Mouse (Mus musculus): ENCODE measurements around the gene Ankrd9. TPM values are rescaled to one million over a fixed set of nuclear protein-coding genes. Genes with fewer than 3 reads are reported as not detected.

The Ankrd9 gene
- polyA plus RNA-seq, 1 experiment: 21.0 TPM

- DNase-seq (ENCODE audit: low read depth in 1 of 2, low spot score in 2 of 2): no peak
- no peak for TF ChIP-seq CTCF (IDR thresholded peaks at IDR 0.05; ENCODE audit: extremely low read depth, insufficient read depth, insufficient read length, insufficient replicate concordance)
- TF ChIP-seq POLR2A (IDR thresholded peaks at IDR 0.05; ENCODE audit: low read depth, low read length): no peak
- 96% methylated on average over 7 of the region's 7 CpGs for WGBS
- no peaks in the 10 kb centered on the region for H3K36me3 ChIP-seq (ENCODE audit: control insufficient read depth, insufficient read depth, low read length)
- H3K4me1 ChIP-seq (ENCODE audit: control insufficient read depth, insufficient read depth, insufficient read length): peaks cover 2% of the 10 kb centered on the region; the same call in 1 of the 2 replicates
- no peak overlapping the region for H3K4me3 ChIP-seq (ENCODE audit: extremely low read depth, insufficient read depth, insufficient read length)
- H3K27me3 ChIP-seq (ENCODE audit: control insufficient read depth, insufficient read depth, low read length): no peaks in the 10 kb centered on the region
- H3K27ac ChIP-seq (ENCODE audit: insufficient read depth, low read length): no peak overlapping the region
These were observed 11.7 kb upstream of the Ankrd9 start for GRCm38 (mm10) chr12:110990500-110990899.

DNA sequence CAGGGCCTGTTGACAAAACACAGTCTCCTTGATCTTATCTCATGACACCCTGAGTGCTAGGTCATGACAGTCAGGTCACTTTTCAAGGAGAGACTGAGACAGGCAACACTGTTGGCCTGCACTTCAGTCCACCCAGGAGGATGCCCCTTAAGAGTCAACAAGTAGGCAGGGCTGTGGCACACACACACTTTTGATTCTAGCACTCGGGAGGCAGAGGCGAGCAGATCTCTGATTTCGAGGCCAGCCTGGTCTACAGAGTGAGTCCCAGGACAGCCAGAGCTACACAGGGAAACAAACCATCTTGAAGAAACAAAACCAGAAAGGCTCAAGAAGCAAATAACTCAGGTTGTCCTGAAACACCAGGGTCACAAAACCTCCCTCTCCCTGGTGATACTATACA lies 10.6 kb upstream of the Ankrd9 start:
- TF ChIP-seq CTCF (IDR thresholded peaks at IDR 0.05; ENCODE audit: extremely low read depth, insufficient read depth, insufficient read length, insufficient replicate concordance) (no peak), POLR2A (IDR thresholded peaks at IDR 0.05; ENCODE audit: low read depth, low read length) (no peak)
- 81% methylated on average over 3 of the region's 3 CpGs for WGBS
- no peak overlapping the region for H3K27ac ChIP-seq (ENCODE audit: insufficient read depth, low read length)

GRCm38 (mm10) chr12:110986536-110987425 lies 7.9 kb upstream of the Ankrd9 start:
- Histone ChIP-seq H3K36me3 (ENCODE audit: control insufficient read depth, insufficient read depth, low read length) (no peaks in the 10 kb centered on the region), H3K4me1 (ENCODE audit: control insufficient read depth, insufficient read depth, insufficient read length) (peaks cover 16% of the 10 kb centered on the region; the same call in 1 of the 2 replicates), H3K27ac (ENCODE audit: insufficient read depth, low read length) (no peak overlapping the region), H3K27me3 (ENCODE audit: control insufficient read depth, insufficient read depth, low read length) (no peaks in the 10 kb centered on the region), H3K4me3 (ENCODE audit: extremely low read depth, insufficient read depth, insufficient read length) (no peak overlapping the region)
- TF ChIP-seq CTCF (IDR thresholded peaks at IDR 0.05; ENCODE audit: extremely low read depth, insufficient read depth, insufficient read length, insufficient replicate concordance): no peak
- TF ChIP-seq POLR2A (IDR thresholded peaks at IDR 0.05; ENCODE audit: low read depth, low read length): no peak
- DNase-seq (ENCODE audit: low read depth in 1 of 2, low spot score in 2 of 2): no peak
- WGBS: 90% methylated on average over 11 of the region's 11 CpGs

More for the DNA sequence above, 10.6 kb upstream of the Ankrd9 start:
- Histone ChIP-seq H3K27me3 (ENCODE audit: control insufficient read depth, insufficient read depth, low read length) (no peaks in the 10 kb centered on the region), H3K36me3 (ENCODE audit: control insufficient read depth, insufficient read depth, low read length) (no peaks in the 10 kb centered on the region), H3K4me3 (ENCODE audit: extremely low read depth, insufficient read depth, insufficient read length) (no peak overlapping the region), H3K4me1 (ENCODE audit: control insufficient read depth, insufficient read depth, insufficient read length) (peaks cover 11% of the 10 kb centered on the region; the same call in 1 of the 2 replicates)
- no peak for DNase-seq (ENCODE audit: low read depth in 1 of 2, low spot score in 2 of 2)

DNA sequence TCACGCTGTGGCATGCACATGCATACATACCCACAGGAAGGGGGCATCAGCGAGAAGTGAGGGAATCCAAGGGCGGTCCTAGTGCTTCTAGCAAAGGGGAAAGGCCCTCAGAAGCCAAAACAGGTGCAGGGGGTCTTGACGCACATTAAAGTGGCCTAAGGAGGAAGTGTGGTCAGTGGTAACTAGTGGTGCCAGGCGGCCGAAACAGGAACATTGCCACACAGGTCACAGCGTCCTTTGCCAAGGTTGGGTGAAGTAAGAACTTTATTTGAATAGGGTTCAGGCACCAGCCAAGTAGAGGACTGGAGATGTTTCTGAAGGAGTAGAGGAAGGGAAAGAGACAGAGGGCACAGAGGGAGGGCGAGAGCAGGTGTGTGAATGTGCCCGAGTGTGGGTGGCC lies 6.3 kb upstream of the Ankrd9 start:
- Histone ChIP-seq H3K36me3 (ENCODE audit: control insufficient read depth, insufficient read depth, low read length) (no peaks in the 10 kb centered on the region), H3K27me3 (ENCODE audit: control insufficient read depth, insufficient read depth, low read length) (no peaks in the 10 kb centered on the region), H3K4me3 (ENCODE audit: extremely low read depth, insufficient read depth, insufficient read length) (no peak overlapping the region), H3K4me1 (ENCODE audit: control insufficient read depth, insufficient read depth, insufficient read length) (peaks cover 16% of the 10 kb centered on the region; the same call in 1 of the 2 replicates), H3K27ac (ENCODE audit: insufficient read depth, low read length) (no peak overlapping the region)
- no peak for DNase-seq (ENCODE audit: low read depth in 1 of 2, low spot score in 2 of 2)
- TF ChIP-seq CTCF (IDR thresholded peaks at IDR 0.05; ENCODE audit: extremely low read depth, insufficient read depth, insufficient read length, insufficient replicate concordance): no peak
- TF ChIP-seq POLR2A (IDR thresholded peaks at IDR 0.05; ENCODE audit: low read depth, low read length): no peak
- 43% methylated on average over 9 of the region's 9 CpGs for WGBS

GRCm38 (mm10) chr12:110984598-110984997 lies 5.8 kb upstream of the Ankrd9 start:
- TF ChIP-seq CTCF (IDR thresholded peaks at IDR 0.05; ENCODE audit: extremely low read depth, insufficient read depth, insufficient read length, insufficient replicate concordance) (no peak), POLR2A (IDR thresholded peaks at IDR 0.05; ENCODE audit: low read depth, low read length) (no peak)
- DNase-seq (ENCODE audit: low read depth in 1 of 2, low spot score in 2 of 2): no peak
- Histone ChIP-seq H3K4me1 (ENCODE audit: control insufficient read depth, insufficient read depth, insufficient read length) (peaks cover 16% of the 10 kb centered on the region; the same call in 1 of the 2 replicates), H3K4me3 (ENCODE audit: extremely low read depth, insufficient read depth, insufficient read length) (no peak overlapping the region), H3K27me3 (ENCODE audit: control insufficient read depth, insufficient read depth, low read length) (no peaks in the 10 kb centered on the region), H3K36me3 (ENCODE audit: control insufficient read depth, insufficient read depth, low read length) (no peaks in the 10 kb centered on the region), H3K27ac (ENCODE audit: insufficient read depth, low read length) (no peak overlapping the region)
- WGBS: 55% methylated on average over 4 of the region's 4 CpGs

GRCm38 (mm10) chr12:110983714-110984113 lies 4.9 kb upstream of the Ankrd9 start:
- Histone ChIP-seq H3K27me3 (ENCODE audit: control insufficient read depth, insufficient read depth, low read length) (no peaks in the 10 kb centered on the region), H3K4me3 (ENCODE audit: extremely low read depth, insufficient read depth, insufficient read length) (no peak overlapping the region), H3K4me1 (ENCODE audit: control insufficient read depth, insufficient read depth, insufficient read length) (peaks cover 16% of the 10 kb centered on the region; the same call in 1 of the 2 replicates), H3K36me3 (ENCODE audit: control insufficient read depth, insufficient read depth, low read length) (no peaks in the 10 kb centered on the region), H3K27ac (ENCODE audit: insufficient read depth, low read length) (no peak overlapping the region)
- TF ChIP-seq CTCF (IDR thresholded peaks at IDR 0.05; ENCODE audit: extremely low read depth, insufficient read depth, insufficient read length, insufficient replicate concordance): no peak
- no peak for TF ChIP-seq POLR2A (IDR thresholded peaks at IDR 0.05; ENCODE audit: low read depth, low read length)
- WGBS: 31% methylated on average over 8 of the region's 8 CpGs
- DNase-seq (ENCODE audit: low read depth in 1 of 2, low spot score in 2 of 2): no peak

GRCm38 (mm10) chr12:110983083-110983482 lies 4.2 kb upstream of the Ankrd9 start:
- Histone ChIP-seq H3K4me3 (ENCODE audit: extremely low read depth, insufficient read depth, insufficient read length) (no peak overlapping the region), H3K4me1 (ENCODE audit: control insufficient read depth, insufficient read depth, insufficient read length) (peaks cover 20% of the 10 kb centered on the region; the same call in 1 of the 2 replicates), H3K27ac (ENCODE audit: insufficient read depth, low read length) (no peak overlapping the region), H3K36me3 (ENCODE audit: control insufficient read depth, insufficient read depth, low read length) (no peaks in the 10 kb centered on the region), H3K27me3 (ENCODE audit: control insufficient read depth, insufficient read depth, low read length) (no peaks in the 10 kb centered on the region)
- no peak for TF ChIP-seq POLR2A (IDR thresholded peaks at IDR 0.05; ENCODE audit: low read depth, low read length)
- TF ChIP-seq CTCF (IDR thresholded peaks at IDR 0.05; ENCODE audit: extremely low read depth, insufficient read depth, insufficient read length, insufficient replicate concordance): no peak
- no peak for DNase-seq (ENCODE audit: low read depth in 1 of 2, low spot score in 2 of 2)
- 83% methylated on average over 8 of the region's 8 CpGs for WGBS

All from spleen, adult 2 months (tissue).